Mouse (Mus musculus) stomach, embryonic 14.5 days (tissue): ENCODE data around the gene Slc38a9. TPM values are rescaled to one million over a fixed set of nuclear protein-coding genes. Genes with fewer than 3 reads are reported as not detected.

Experiments used
- ATAC-seq: fragments of 200-750 bp; cut with Nextera tagmentation; 2 replicates; pipeline ENCODE4 v1.8.0; 2017; ENCODE audit warnings: low read depth, moderate TSS enrichment; ENCODE audit not compliant: insufficient number of reproducible peaks, insufficient read depth, low FRiP score
- H3K27ac ChIP-seq: fragments of 300-500 bp; sonication (generic); 2 replicates; pipeline ENCODE4 v1.5.1; 2014; ENCODE audit warnings: mild to moderate bottlenecking, low read length, moderate library complexity, mixed read lengths
- H3K27me3 ChIP-seq: fragments of 300-500 bp; sonication (generic); 2 replicates; pipeline ENCODE4 v1.6.1; 2014; ENCODE audit warnings: low read length, control low read depth, mixed read lengths; ENCODE audit not compliant: control insufficient read depth, insufficient read depth
- H3K36me3 ChIP-seq: fragments of 300-500 bp; sonication (generic); 2 replicates; pipeline ENCODE4 v1.6.1; 2014; ENCODE audit warnings: mild to moderate bottlenecking, control low read depth, low read length, moderate library complexity, mixed read lengths; ENCODE audit not compliant: control insufficient read depth, insufficient read depth
- H3K4me1 ChIP-seq: fragments of 300-500 bp; sonication (generic); 2 replicates; pipeline ENCODE4 v1.6.1; 2014; ENCODE audit warnings: low read length, control low read depth, mixed read lengths; ENCODE audit not compliant: control insufficient read depth, insufficient read depth
- H3K4me2 ChIP-seq: fragments of 300-500 bp; sonication (generic); replicated peaks from 2 replicates; pipeline ENCODE4 v1.6.1; 2014; ENCODE audit warnings: low read depth, low read length, control low read depth
- H3K4me3 ChIP-seq: fragments of 300-500 bp; sonication (generic); 2 replicates; pipeline ENCODE4 v1.5.1; 2014; ENCODE audit warnings: low read depth, low read length, control low read depth
- H3K9ac ChIP-seq: fragments of 300-500 bp; sonication (generic); replicated peaks from 2 replicates; pipeline ENCODE4 v1.6.1; 2014; ENCODE audit warnings: low read depth, mild to moderate bottlenecking, control low read depth, low read length, moderate library complexity, mixed read lengths
- H3K9me3 ChIP-seq: fragments of 300-500 bp; sonication (generic); 2 replicates; pipeline ENCODE4 v1.6.1; 2016; ENCODE audit warnings: low read depth, low read length, control low read depth; ENCODE audit not compliant: control insufficient read depth
- WGBS: fragments of 180-500 bp; shearing (Covaris S2); extraction: QIAGEN DNeasy Blood & Tissue Kit; methylation state at CpG from one replicate; pipeline ENCODE4 v1.1.7; 2014; 5-methylcytosine and 5-hydroxymethylcytosine counted together
- polyA plus RNA-seq: library from polyadenylated mRNA; unstranded; fragments of >200 nt; fragmentation: Nextera tagmentation; extraction: Ambion mirVana; gene quantifications from 2 replicates; pipeline ENCODE4 v1.2.1, GENCODE M21; 2014

The Slc38a9 gene
- polyA plus RNA-seq, 1 experiment from 2014 or later, result 18.1 TPM

DNA sequence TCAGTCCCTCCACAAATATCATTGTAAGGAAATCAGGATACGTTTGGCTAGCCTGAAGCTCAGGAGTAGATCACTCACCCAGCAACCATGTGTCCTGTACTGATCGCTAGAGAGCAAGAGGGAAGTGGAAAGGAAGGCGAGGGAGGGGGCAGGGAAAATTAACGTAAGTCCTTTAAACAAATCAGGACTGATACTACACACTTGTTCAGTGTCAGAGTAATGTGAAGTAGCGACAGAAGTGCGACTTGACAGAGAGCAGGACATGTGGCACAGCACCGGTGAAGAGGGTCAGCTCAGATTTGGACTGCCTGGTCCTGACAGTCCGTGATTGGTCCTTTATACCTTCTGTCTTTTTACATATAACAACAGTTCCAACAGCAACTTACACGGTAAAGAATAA is 6.7 kb downstream of the Slc38a9 start:
- Histone ChIP-seq H3K36me3 (no peaks in the 10 kb centered on the region; the same call in 1 of the 2 replicates), H3K9me3 (no peaks in the 10 kb centered on the region), H3K4me1 (no peaks in the 10 kb centered on the region), H3K9ac (no peak overlapping the region), H3K27ac (no peak overlapping the region), H3K27me3 (no peaks in the 10 kb centered on the region), H3K4me2 (no peak overlapping the region), H3K4me3 (no peak overlapping the region)
- WGBS, result 71% methylated on average over 9 of the region's 9 CpGs
- ATAC-seq, result no peak

DNA sequence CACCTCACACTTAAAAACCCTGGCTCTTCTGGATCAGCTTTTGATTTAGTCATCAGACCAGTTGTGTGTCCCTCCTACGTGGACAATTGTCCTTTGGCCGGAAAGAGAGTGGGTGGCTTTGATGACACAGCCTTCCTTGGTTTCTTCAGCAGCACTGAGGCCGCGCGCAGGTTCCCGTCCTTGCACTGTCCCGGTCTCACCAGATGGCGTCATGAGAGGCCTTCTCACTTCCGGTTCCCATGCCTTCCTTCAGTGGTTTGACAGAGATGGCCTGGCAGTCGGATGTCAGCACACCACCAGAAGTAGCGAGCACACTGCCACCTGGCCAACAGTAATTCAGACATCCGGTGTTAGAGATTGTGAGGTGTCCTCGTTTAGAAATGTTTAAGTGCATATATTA is 11.2 kb downstream of the Slc38a9 start:
- no peaks in the 10 kb centered on the region; the same call in 1 of the 2 replicates for H3K36me3 ChIP-seq
- H3K4me1 ChIP-seq, result 0 out of 2 replicates have a peak, but pooled peaks cover 3% of the 10 kb centered on the region
- no peak overlapping the region for H3K4me2 ChIP-seq
- H3K9ac ChIP-seq, result no peak overlapping the region
- H3K9me3 ChIP-seq, result no peaks in the 10 kb centered on the region
- no peak overlapping the region for H3K4me3 ChIP-seq
- ATAC-seq, result no peak
- no peak overlapping the region for H3K27ac ChIP-seq
- WGBS, result 69% methylated on average over 13 of the region's 13 CpGs
- no peaks in the 10 kb centered on the region for H3K27me3 ChIP-seq

DNA sequence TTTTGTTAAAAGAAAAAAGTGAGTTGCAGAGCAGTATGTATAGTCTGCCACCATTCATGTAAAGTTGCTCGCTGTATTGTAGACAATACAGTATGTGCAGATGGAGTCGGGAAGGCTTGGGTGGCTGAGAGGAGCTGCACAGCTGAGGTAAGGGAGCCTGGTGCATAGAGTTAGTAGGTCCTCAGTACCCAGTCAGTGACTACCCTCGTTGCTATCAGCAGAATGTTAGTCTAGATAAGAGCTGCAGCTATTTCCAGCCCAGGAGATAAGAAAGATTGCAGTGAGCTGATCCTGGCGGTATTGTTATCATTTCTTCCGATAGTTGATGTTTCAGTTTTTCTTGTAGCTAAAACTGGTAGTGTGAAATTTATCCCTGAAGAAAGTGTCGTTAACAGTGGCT is 12.2 kb downstream of the Slc38a9 start:
- H3K4me2 ChIP-seq, result no peak overlapping the region
- 61% methylated on average over 6 of the region's 6 CpGs for WGBS
- ATAC-seq, result no peak
- H3K4me3 ChIP-seq, result no peak overlapping the region
- H3K27me3 ChIP-seq, result no peaks in the 10 kb centered on the region
- no peaks in the 10 kb centered on the region for H3K9me3 ChIP-seq
- no peak overlapping the region for H3K9ac ChIP-seq
- H3K36me3 ChIP-seq, result no peaks in the 10 kb centered on the region; the same call in 1 of the 2 replicates
- H3K27ac ChIP-seq, result no peak overlapping the region
- H3K4me1 ChIP-seq, result 0 out of 2 replicates have a peak, but pooled peaks cover 3% of the 10 kb centered on the region

GRCm38 (mm10) chr13:112673899-112674447 is 13.4 kb downstream of the Slc38a9 start:
- Histone ChIP-seq H3K36me3 (no peaks in the 10 kb centered on the region; the same call in 1 of the 2 replicates), H3K4me1 (0 out of 2 replicates have a peak, but pooled peaks cover 3% of the 10 kb centered on the region), H3K27me3 (no peaks in the 10 kb centered on the region), H3K4me2 (no peak overlapping the region), H3K4me3 (no peak overlapping the region), H3K9ac (no peak overlapping the region), H3K9me3 (no peaks in the 10 kb centered on the region), H3K27ac (no peak overlapping the region)
- 11% methylated on average over 9 of the region's 9 CpGs for WGBS
- peak; percentile 79; the same call in 1 of the 2 replicates for ATAC-seq

- H3K4me1 ChIP-seq, result 0 out of 2 replicates have a peak, but pooled peaks cover 3% of the 10 kb centered on the region
- 95% methylated on average over 4 of the region's 4 CpGs for WGBS
- no peak overlapping the region for H3K4me3 ChIP-seq
- H3K27ac ChIP-seq, result no peak overlapping the region
- H3K9ac ChIP-seq, result no peak overlapping the region
- no peaks in the 10 kb centered on the region for H3K9me3 ChIP-seq
- ATAC-seq, result no peak
- no peaks in the 10 kb centered on the region for H3K36me3 ChIP-seq
- no peaks in the 10 kb centered on the region for H3K27me3 ChIP-seq
- no peak overlapping the region for H3K4me2 ChIP-seq
Measured at GRCm38 (mm10) chr13:112678154-112678553, 17.6 kb downstream of the Slc38a9 start.

DNA sequence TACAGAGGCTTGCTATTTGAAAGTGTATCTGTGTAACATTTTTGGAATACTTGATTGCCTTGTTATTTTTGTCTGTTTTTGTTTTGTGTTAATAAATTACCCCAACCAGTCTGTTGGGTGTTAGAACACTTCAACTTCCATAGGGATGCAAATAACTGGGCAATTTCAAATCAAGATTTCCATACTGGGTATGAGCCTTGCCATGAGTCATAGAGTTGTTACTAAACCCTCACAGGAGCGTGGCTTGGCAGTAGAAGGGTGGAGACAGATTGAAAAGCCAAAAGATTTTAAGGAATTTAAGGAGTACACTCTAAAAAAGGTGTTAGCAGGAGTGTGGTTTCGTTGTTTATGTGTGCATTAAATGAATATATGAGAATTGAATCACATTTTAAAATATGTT is 22.8 kb downstream of the Slc38a9 start:
- no peaks in the 10 kb centered on the region for H3K9me3 ChIP-seq
- no peak overlapping the region for H3K9ac ChIP-seq
- ATAC-seq, result no peak
- WGBS, result 67% methylated on average over 2 of the region's 2 CpGs
- no peaks in the 10 kb centered on the region for H3K36me3 ChIP-seq
- no peak overlapping the region for H3K27ac ChIP-seq
- H3K4me1 ChIP-seq, result no peaks in the 10 kb centered on the region
- no peaks in the 10 kb centered on the region for H3K27me3 ChIP-seq
- no peak overlapping the region for H3K4me3 ChIP-seq
- H3K4me2 ChIP-seq, result no peak overlapping the region

DNA sequence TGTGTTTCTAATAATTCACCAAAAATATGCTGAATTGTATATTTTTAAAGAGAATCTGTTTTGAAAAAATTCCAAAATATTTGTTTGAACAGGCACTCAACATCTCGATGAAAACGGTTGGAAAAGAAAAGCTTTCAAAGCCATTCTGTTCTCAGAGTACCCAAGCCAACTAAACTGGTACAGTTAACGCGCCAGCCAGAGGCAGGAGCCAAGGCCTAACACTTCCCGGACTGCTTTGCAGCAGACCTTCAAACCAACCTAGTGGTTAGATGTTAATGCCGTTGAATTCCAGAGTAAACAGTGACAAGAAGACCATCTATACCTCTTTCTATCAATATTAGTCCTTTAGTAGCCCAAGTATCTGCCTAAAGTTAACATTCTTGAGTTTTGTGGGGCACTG is 23.4 kb downstream of the Slc38a9 start:
- H3K4me3 ChIP-seq, result no peak overlapping the region
- no peaks in the 10 kb centered on the region for H3K9me3 ChIP-seq
- WGBS, result 81% methylated on average over 6 of the region's 6 CpGs
- no peak overlapping the region for H3K27ac ChIP-seq
- ATAC-seq, result no peak
- no peaks in the 10 kb centered on the region for H3K4me1 ChIP-seq
- no peaks in the 10 kb centered on the region for H3K27me3 ChIP-seq
- no peak overlapping the region for H3K4me2 ChIP-seq
- no peak overlapping the region for H3K9ac ChIP-seq
- H3K36me3 ChIP-seq, result no peaks in the 10 kb centered on the region

- Histone ChIP-seq H3K4me1 (no peaks in the 10 kb centered on the region), H3K9ac (no peak overlapping the region), H3K36me3 (no peaks in the 10 kb centered on the region), H3K4me2 (no peak overlapping the region), H3K4me3 (no peak overlapping the region), H3K9me3 (no peaks in the 10 kb centered on the region), H3K27me3 (no peaks in the 10 kb centered on the region), H3K27ac (no peak overlapping the region)
- ATAC-seq, result no peak
- WGBS, result 35% methylated on average over 2 of the region's 2 CpGs
Measured at GRCm38 (mm10) chr13:112686155-112686554, 25.6 kb downstream of the Slc38a9 start.
